Mouse (Mus musculus): ENCODE data around the gene Entpd3. TPM values are rescaled to one million over a fixed set of nuclear protein-coding genes. Genes with fewer than 3 reads are reported as not detected.
A peak's percentile ranks its signal among the peaks of the same experiment; 100 is the strongest.

The Entpd3 gene
- polyA plus RNA-seq, 1 experiment, result 0.64 TPM

- TF ChIP-seq CTCF (conservative IDR thresholded peaks at IDR 0.05; ENCODE audit: insufficient read depth, insufficient read length, low read depth, low read length) (no peak), POLR2A (IDR thresholded peaks at IDR 0.05; ENCODE audit: low read depth, low read length) (no peak)
- Histone ChIP-seq H3K4me1 (ENCODE audit: control insufficient read depth, insufficient read depth, low read length) (no peaks in the 10 kb centered on the region), H3K36me3 (ENCODE audit: control insufficient read depth, insufficient read depth, low read length) (0 out of 2 replicates have a peak, but pooled peaks cover 1% of the 10 kb centered on the region), H3K27ac (ENCODE audit: insufficient read depth, low read depth, low read length) (no peak overlapping the region), H3K4me3 (ENCODE audit: insufficient read depth, low read depth, low read length) (no peak overlapping the region), H3K27me3 (replicated peaks; ENCODE audit: control insufficient read depth, insufficient read depth, low read length) (no peaks in the 10 kb centered on the region)
- DNase-seq, result no peak
- WGBS, result 85% methylated on average over 5 of the region's 5 CpGs
These were observed 41.6 kb upstream of the Entpd3 start for GRCm38 (mm10) chr9:120497983-120498382.

GRCm38 (mm10) chr9:120501191-120501902 lies 38.3 kb upstream of the Entpd3 start:
- WGBS, result 39% methylated on average over 10 of the region's 10 CpGs
- Histone ChIP-seq H3K27me3 (replicated peaks; ENCODE audit: control insufficient read depth, insufficient read depth, low read length) (no peaks in the 10 kb centered on the region), H3K4me3 (ENCODE audit: insufficient read depth, low read depth, low read length) (no peak overlapping the region), H3K36me3 (ENCODE audit: control insufficient read depth, insufficient read depth, low read length) (no peaks in the 10 kb centered on the region), H3K4me1 (ENCODE audit: control insufficient read depth, insufficient read depth, low read length) (no peaks in the 10 kb centered on the region), H3K27ac (ENCODE audit: insufficient read depth, low read depth, low read length) (no peak overlapping the region)
- DNase-seq, result no peak
- TF ChIP-seq POLR2A (IDR thresholded peaks at IDR 0.05; ENCODE audit: low read depth, low read length), result no peak
- peak; percentile 50 for TF ChIP-seq CTCF (conservative IDR thresholded peaks at IDR 0.05; ENCODE audit: insufficient read depth, insufficient read length, low read depth, low read length)

DNA sequence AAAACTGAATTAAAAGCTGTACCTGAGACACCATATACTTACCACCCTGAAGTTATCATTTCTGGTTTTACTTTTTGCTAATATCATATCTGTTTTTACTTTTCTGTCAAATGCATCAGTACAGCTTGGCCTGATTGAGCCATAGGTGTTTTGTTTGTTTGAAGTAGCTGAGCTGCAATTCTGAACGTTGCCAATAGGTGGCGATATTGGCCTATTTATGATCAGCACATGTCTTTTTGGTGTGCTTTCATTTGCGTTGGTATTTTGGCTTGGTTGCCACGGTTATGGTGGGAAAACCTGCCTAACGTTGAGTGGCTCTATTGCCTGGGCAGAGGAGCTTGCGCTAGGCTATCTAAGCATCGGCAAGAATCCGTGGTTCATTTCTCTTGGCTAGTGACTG lies 37.6 kb upstream of the Entpd3 start:
- no peaks in the 10 kb centered on the region for H3K4me1 ChIP-seq (ENCODE audit: control insufficient read depth, insufficient read depth, low read length)
- H3K4me3 ChIP-seq (ENCODE audit: insufficient read depth, low read depth, low read length), result no peak overlapping the region
- H3K27ac ChIP-seq (ENCODE audit: insufficient read depth, low read depth, low read length), result no peak overlapping the region
- no peak for TF ChIP-seq POLR2A (IDR thresholded peaks at IDR 0.05; ENCODE audit: low read depth, low read length)
- TF ChIP-seq CTCF (conservative IDR thresholded peaks at IDR 0.05; ENCODE audit: insufficient read depth, insufficient read length, low read depth, low read length), result peak; percentile 46
- H3K36me3 ChIP-seq (ENCODE audit: control insufficient read depth, insufficient read depth, low read length), result no peaks in the 10 kb centered on the region
- H3K27me3 ChIP-seq (replicated peaks; ENCODE audit: control insufficient read depth, insufficient read depth, low read length), result no peaks in the 10 kb centered on the region
- DNase-seq, result peak; percentile 78
- 6% methylated on average over 8 of the region's 8 CpGs for WGBS

- H3K4me1 ChIP-seq (ENCODE audit: control insufficient read depth, insufficient read depth, low read length), result no peaks in the 10 kb centered on the region
- DNase-seq, result no peak
- WGBS, result 81% methylated on average over 2 of the region's 2 CpGs
- H3K36me3 ChIP-seq (ENCODE audit: control insufficient read depth, insufficient read depth, low read length), result no peaks in the 10 kb centered on the region
- TF ChIP-seq CTCF (conservative IDR thresholded peaks at IDR 0.05; ENCODE audit: insufficient read depth, insufficient read length, low read depth, low read length) (no peak), POLR2A (IDR thresholded peaks at IDR 0.05; ENCODE audit: low read depth, low read length) (no peak)
- H3K27ac ChIP-seq (ENCODE audit: insufficient read depth, low read depth, low read length), result no peak overlapping the region
- H3K4me3 ChIP-seq (ENCODE audit: insufficient read depth, low read depth, low read length), result no peak overlapping the region
- H3K27me3 ChIP-seq (replicated peaks; ENCODE audit: control insufficient read depth, insufficient read depth, low read length), result no peaks in the 10 kb centered on the region
These were observed 35.2 kb upstream of the Entpd3 start for GRCm38 (mm10) chr9:120504423-120504822.

- WGBS, result 74% methylated on average over 3 of the region's 3 CpGs
- no peak overlapping the region for H3K27ac ChIP-seq (ENCODE audit: insufficient read depth, low read depth, low read length)
- no peak overlapping the region for H3K4me3 ChIP-seq (ENCODE audit: insufficient read depth, low read depth, low read length)
- no peaks in the 10 kb centered on the region for H3K4me1 ChIP-seq (ENCODE audit: control insufficient read depth, insufficient read depth, low read length)
- H3K27me3 ChIP-seq (replicated peaks; ENCODE audit: control insufficient read depth, insufficient read depth, low read length), result no peaks in the 10 kb centered on the region
- DNase-seq, result peak; percentile 31
- no peaks in the 10 kb centered on the region for H3K36me3 ChIP-seq (ENCODE audit: control insufficient read depth, insufficient read depth, low read length)
- peak; percentile 48 for TF ChIP-seq CTCF (conservative IDR thresholded peaks at IDR 0.05; ENCODE audit: insufficient read depth, insufficient read length, low read depth, low read length)
- TF ChIP-seq POLR2A (IDR thresholded peaks at IDR 0.05; ENCODE audit: low read depth, low read length), result no peak
These were observed 27.8 kb upstream of the Entpd3 start for GRCm38 (mm10) chr9:120511781-120512180.

- Histone ChIP-seq H3K27me3 (replicated peaks; ENCODE audit: control insufficient read depth, insufficient read depth, low read length) (no peaks in the 10 kb centered on the region), H3K4me3 (ENCODE audit: insufficient read depth, low read depth, low read length) (no peak overlapping the region), H3K36me3 (ENCODE audit: control insufficient read depth, insufficient read depth, low read length) (no peaks in the 10 kb centered on the region), H3K4me1 (ENCODE audit: control insufficient read depth, insufficient read depth, low read length) (no peaks in the 10 kb centered on the region), H3K27ac (ENCODE audit: insufficient read depth, low read depth, low read length) (no peak overlapping the region)
- no peak for DNase-seq
- TF ChIP-seq CTCF (conservative IDR thresholded peaks at IDR 0.05; ENCODE audit: insufficient read depth, insufficient read length, low read depth, low read length), result no peak
- no peak for TF ChIP-seq POLR2A (IDR thresholded peaks at IDR 0.05; ENCODE audit: low read depth, low read length)
- 39% methylated on average over 8 of the region's 8 CpGs for WGBS
These were observed 22.9 kb upstream of the Entpd3 start for GRCm38 (mm10) chr9:120516720-120517119.

DNA sequence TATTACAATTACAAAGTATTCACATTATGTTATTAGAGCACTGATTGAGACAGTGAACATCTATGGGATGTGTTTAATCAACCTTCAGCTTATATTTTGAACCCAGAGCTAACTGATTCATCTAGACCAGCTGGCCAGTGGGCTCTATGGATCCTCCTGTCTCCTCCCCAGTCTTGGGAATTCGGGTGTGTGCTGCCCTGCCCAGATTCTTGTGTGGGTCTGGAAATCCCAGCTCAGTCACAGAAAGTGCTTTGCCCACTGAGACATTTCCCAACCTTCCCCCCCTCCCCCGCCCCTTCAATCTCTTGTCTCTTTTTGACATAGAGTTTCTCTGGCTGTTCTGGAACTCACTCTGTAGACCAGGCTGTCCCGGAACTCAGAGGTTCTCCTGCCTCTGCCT lies 20.7 kb upstream of the Entpd3 start:
- WGBS, result 76% methylated on average over 3 of the region's 3 CpGs
- TF ChIP-seq POLR2A (IDR thresholded peaks at IDR 0.05; ENCODE audit: low read depth, low read length) (no peak), CTCF (conservative IDR thresholded peaks at IDR 0.05; ENCODE audit: insufficient read depth, insufficient read length, low read depth, low read length) (no peak)
- no peak for DNase-seq
- H3K36me3 ChIP-seq (ENCODE audit: control insufficient read depth, insufficient read depth, low read length), result no peaks in the 10 kb centered on the region
- H3K27ac ChIP-seq (ENCODE audit: insufficient read depth, low read depth, low read length), result no peak overlapping the region
- no peak overlapping the region for H3K4me3 ChIP-seq (ENCODE audit: insufficient read depth, low read depth, low read length)
- H3K4me1 ChIP-seq (ENCODE audit: control insufficient read depth, insufficient read depth, low read length), result no peaks in the 10 kb centered on the region
- no peaks in the 10 kb centered on the region for H3K27me3 ChIP-seq (replicated peaks; ENCODE audit: control insufficient read depth, insufficient read depth, low read length)

All from kidney, adult 2 months (tissue).